Mouse (Mus musculus) myocyte (in vitro differentiated cells): ENCODE measurements at regions not wholly inside any gene's neighbourhood (a gene's known extent, or its start where the extent isn't known, plus 50 kb on each side); places are given as distances from the start of the nearest gene placed in this dataset.

Experiments used
- H3K27me3 ChIP-seq: one replicate; pipeline ENCODE4 v1.6.1; 2011; ENCODE audit not compliant: control insufficient read depth, insufficient read depth, insufficient read length
- H3K36me3 ChIP-seq: one replicate; pipeline ENCODE4 v1.6.1; 2011; ENCODE audit not compliant: control insufficient read depth, insufficient read depth
- H3K4me2 ChIP-seq: one replicate; pipeline ENCODE4 v1.6.1; 2011; ENCODE audit warnings: low read depth, control low read depth
- H3K4me3 ChIP-seq: one replicate; pipeline ENCODE4 v1.5.1; 2011; ENCODE audit warnings: mild to moderate bottlenecking, control low read depth, moderate library complexity
- H3K79me2 ChIP-seq: one replicate; pipeline ENCODE4 v1.6.1; 2011; ENCODE audit not compliant: control insufficient read depth, insufficient read depth
- H3ac ChIP-seq: one replicate; pipeline ENCODE4 v1.6.1; 2011; ENCODE audit not compliant: control insufficient read depth, insufficient read length
- CEBPB ChIP-seq: IDR thresholded peaks from 2 replicates; pipeline ENCODE4 v1.6.1; 2011; ENCODE audit warnings: mild to moderate bottlenecking, moderate library complexity; ENCODE audit not compliant: poor library complexity, insufficient read depth, severe bottlenecking
- E2F4 ChIP-seq: IDR thresholded peaks from one replicate; pipeline ENCODE4 v1.6.1; 2011; ENCODE audit warnings: mild to moderate bottlenecking, control low read depth, moderate library complexity; ENCODE audit not compliant: insufficient read depth
- MAX ChIP-seq: IDR thresholded peaks from one replicate; pipeline ENCODE4 v1.6.1; 2011; ENCODE audit warnings: low read depth, mild to moderate bottlenecking, control low read depth
- MYOD1 ChIP-seq, 3 experiments: IDR thresholded peaks; one replicate each; pipeline ENCODE4 v1.6.1; 2011; ENCODE audit warnings: control low read depth in 2 of 3, low read depth in 2 of 3, mild to moderate bottlenecking in 2 of 3, moderate library complexity in 1 of 3; ENCODE audit not compliant: insufficient read length in 2 of 3, control insufficient read depth in 1 of 3
- MYOG ChIP-seq, 3 experiments: IDR thresholded peaks; one replicate each; pipeline ENCODE4 v1.6.1; 2011; ENCODE audit warnings: control low read depth in 2 of 3, low read depth in 2 of 3, mild to moderate bottlenecking in 2 of 3; ENCODE audit not compliant: insufficient read length in 2 of 3, control insufficient read depth in 1 of 3, insufficient read depth in 1 of 3
- POLR2A ChIP-seq: IDR thresholded peaks from one replicate; pipeline ENCODE4 v1.6.1; 2011; ENCODE audit warnings: low read depth, mild to moderate bottlenecking, control low read depth, moderate library complexity; ENCODE audit not compliant: insufficient read length
- POLR2AphosphoS2 ChIP-seq: IDR thresholded peaks from one replicate; pipeline ENCODE4 v1.6.1; 2011; ENCODE audit warnings: low read depth, control low read depth; ENCODE audit not compliant: insufficient read length
- REST ChIP-seq: IDR thresholded peaks from one replicate; pipeline ENCODE4 v1.6.1; 2011; ENCODE audit warnings: mild to moderate bottlenecking, control low read depth, moderate library complexity; ENCODE audit not compliant: insufficient read depth, insufficient read length
- SRF ChIP-seq: IDR thresholded peaks from one replicate; pipeline ENCODE4 v1.6.1; 2011; ENCODE audit warnings: low read depth; ENCODE audit not compliant: control insufficient read depth, insufficient read length
- TCF12 ChIP-seq: IDR thresholded peaks from one replicate; pipeline ENCODE4 v1.6.1; 2011; ENCODE audit warnings: mild to moderate bottlenecking, control low read depth; ENCODE audit not compliant: poor library complexity, insufficient read depth, severe bottlenecking
- TCF3 ChIP-seq: IDR thresholded peaks from one replicate; pipeline ENCODE4 v1.6.1; 2011; ENCODE audit warnings: low read depth, control low read depth; ENCODE audit not compliant: insufficient read length
- USF1 ChIP-seq: IDR thresholded peaks from one replicate; pipeline ENCODE4 v1.6.1; 2011; ENCODE audit warnings: low read depth, mild to moderate bottlenecking, control low read depth, moderate library complexity

- Histone ChIP-seq H3K27me3 (no peaks in the 10 kb centered on the region), H3K4me3 (no peak overlapping the region), H3ac (no peak overlapping the region), H3K4me2 (no peak overlapping the region), H3K79me2 (no peaks in the 10 kb centered on the region), H3K36me3 (no peaks in the 10 kb centered on the region)
- TF ChIP-seq TCF3 = no peak
- TF ChIP-seq POLR2A = no peak
- no peak for TF ChIP-seq MYOG (IDR thresholded peaks at IDR 0.05; ENCODE audit: control insufficient read depth in 1 of 3, insufficient read depth in 1 of 3, insufficient read length in 2 of 3, low read depth in 2 of 3)
- TF ChIP-seq USF1 = no peak
- no peak for TF ChIP-seq TCF12
- TF ChIP-seq MAX = no peak
- no peak for TF ChIP-seq E2F4
- no peak for TF ChIP-seq REST
- TF ChIP-seq SRF = no peak
- TF ChIP-seq CEBPB = no peak
- no peak for TF ChIP-seq MYOD1 (IDR thresholded peaks at IDR 0.05; ENCODE audit: control insufficient read depth in 1 of 3, insufficient read length in 2 of 3, low read depth in 2 of 3)
- TF ChIP-seq POLR2AphosphoS2 = no peak
These were observed 136.5 kb upstream of the Asb5 start for GRCm38 (mm10) chr8:54392866-54393265.

- TF ChIP-seq USF1 (no peak), REST (no peak), CEBPB (no peak), TCF12 (no peak), E2F4 (no peak), SRF (no peak), POLR2A (no peak), MAX (no peak), MYOG (IDR thresholded peaks at IDR 0.05; ENCODE audit: control insufficient read depth in 1 of 3, insufficient read depth in 1 of 3, insufficient read length in 2 of 3, low read depth in 2 of 3) (no peak), MYOD1 (IDR thresholded peaks at IDR 0.05; ENCODE audit: control insufficient read depth in 1 of 3, insufficient read length in 2 of 3, low read depth in 2 of 3) (no peak), TCF3 (no peak), POLR2AphosphoS2 (no peak)
- Histone ChIP-seq H3K4me3 (no peak overlapping the region), H3K79me2 (no peaks in the 10 kb centered on the region), H3ac (no peak overlapping the region), H3K27me3 (no peaks in the 10 kb centered on the region), H3K36me3 (no peaks in the 10 kb centered on the region), H3K4me2 (no peak overlapping the region)
These were observed 135.7 kb upstream of the Asb5 start for GRCm38 (mm10) chr8:54393466-54394197.

GRCm38 (mm10) chr8:54405723-54406122 is 123.7 kb upstream of the Asb5 start:
- H3K4me2 ChIP-seq = no peak overlapping the region
- H3K36me3 ChIP-seq = no peaks in the 10 kb centered on the region
- no peak for TF ChIP-seq POLR2AphosphoS2
- no peak for TF ChIP-seq MYOG (IDR thresholded peaks at IDR 0.05; ENCODE audit: control insufficient read depth in 1 of 3, insufficient read depth in 1 of 3, insufficient read length in 2 of 3, low read depth in 2 of 3)
- TF ChIP-seq E2F4 = no peak
- TF ChIP-seq SRF = no peak
- TF ChIP-seq MAX = no peak
- no peak for TF ChIP-seq CEBPB
- TF ChIP-seq TCF12 = no peak
- TF ChIP-seq TCF3 = no peak
- no peak for TF ChIP-seq POLR2A
- H3K4me3 ChIP-seq = no peak overlapping the region
- H3K27me3 ChIP-seq = no peaks in the 10 kb centered on the region
- no peak overlapping the region for H3ac ChIP-seq
- H3K79me2 ChIP-seq = no peaks in the 10 kb centered on the region

GRCm38 (mm10) chr8:54414092-54414799 is 115.1 kb upstream of the Asb5 start:
- TF ChIP-seq CEBPB = no peak
- TF ChIP-seq MYOD1 (IDR thresholded peaks at IDR 0.05; ENCODE audit: control insufficient read depth in 1 of 3, insufficient read length in 2 of 3, low read depth in 2 of 3) = no peak
- no peaks in the 10 kb centered on the region for H3K79me2 ChIP-seq
- no peak overlapping the region for H3K4me3 ChIP-seq
- H3K4me2 ChIP-seq = no peak overlapping the region
- H3K36me3 ChIP-seq = no peaks in the 10 kb centered on the region
- H3K27me3 ChIP-seq = no peaks in the 10 kb centered on the region
- H3ac ChIP-seq = no peak overlapping the region

- TF ChIP-seq TCF12 = no peak
- no peak for TF ChIP-seq MAX
- no peak for TF ChIP-seq POLR2A
- TF ChIP-seq POLR2AphosphoS2 = no peak
- TF ChIP-seq CEBPB = no peak
- TF ChIP-seq MYOD1 (IDR thresholded peaks at IDR 0.05; ENCODE audit: control insufficient read depth in 1 of 3, insufficient read length in 2 of 3, low read depth in 2 of 3) = no peak
- TF ChIP-seq MYOG (IDR thresholded peaks at IDR 0.05; ENCODE audit: control insufficient read depth in 1 of 3, insufficient read depth in 1 of 3, insufficient read length in 2 of 3, low read depth in 2 of 3) = no peak
- TF ChIP-seq USF1 = no peak
- TF ChIP-seq TCF3 = no peak
- no peak for TF ChIP-seq E2F4
- no peak for TF ChIP-seq SRF
- no peak for TF ChIP-seq REST
- Histone ChIP-seq H3K27me3 (no peaks in the 10 kb centered on the region), H3K36me3 (no peaks in the 10 kb centered on the region), H3K4me2 (no peak overlapping the region), H3K4me3 (no peak overlapping the region), H3K79me2 (no peaks in the 10 kb centered on the region), H3ac (no peak overlapping the region)
These were observed 112.7 kb upstream of the Asb5 start for GRCm38 (mm10) chr8:54416691-54417090.
